In the genomic region with DNA sequence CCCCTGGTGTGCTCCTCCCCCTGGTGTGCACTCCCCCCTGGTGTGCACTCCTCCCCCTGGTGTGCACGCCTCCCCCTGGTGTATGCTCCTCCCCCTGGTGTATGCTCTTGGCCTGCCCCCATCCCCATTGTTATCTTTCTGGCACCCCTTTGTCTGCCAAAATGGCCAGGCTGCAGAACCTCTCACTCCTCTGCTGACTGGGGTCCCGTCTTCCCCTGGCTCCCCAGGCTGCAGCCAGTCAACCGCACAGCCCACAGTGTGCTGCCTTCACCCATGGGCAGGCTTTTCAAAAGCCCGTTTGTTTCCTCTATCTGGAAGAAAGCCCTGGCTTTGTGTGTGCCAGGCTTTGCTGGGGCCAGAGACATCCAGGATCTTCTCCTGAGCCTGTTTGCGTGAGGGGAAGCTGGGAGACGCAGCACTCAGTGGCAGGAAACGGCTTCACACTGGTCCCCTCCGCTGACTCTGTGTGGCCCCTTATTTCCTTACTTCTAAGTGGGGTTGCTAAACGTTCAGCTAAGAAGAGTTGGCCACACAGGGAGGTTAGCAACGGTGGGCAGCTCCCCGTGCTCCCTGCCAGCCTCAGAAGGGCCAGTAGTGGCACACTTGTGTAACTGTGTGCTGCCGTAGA, we compare ENCODE assay signal across 8 mouse cellular contexts.
DNase-seq lines count a peak whose midpoint lies in the region; ATAC-seq and TF ChIP-seq lines count a peak whose summit lies in the region.

No protein-coding gene starts in this region.

- H3K27me3 ChIP-seq in forebrain, embryonic 11.5 days (ENCODE audit: control insufficient read depth, insufficient read depth, low read length), result no peaks in the 10 kb centered on the region
- H3K27me3 ChIP-seq in intestine, embryonic 15.5 days (replicated peaks), result no peaks in the 10 kb centered on the region
- H3K27me3 ChIP-seq in stomach, embryonic 14.5 days (ENCODE audit: control insufficient read depth, insufficient read depth, low read length), result no peaks in the 10 kb centered on the region

- H3K4me3 ChIP-seq in gastrocnemius, adult 2 months, result peak overlapping the region; percentile 20; the same call in 1 of the 2 replicates
- H3K4me3 ChIP-seq in bone marrow, adult 2 months (replicated peaks; ENCODE audit: control insufficient read depth, low read depth, low read length), result peak overlapping the region; percentile 37
- no peak overlapping the region for H3K4me3 ChIP-seq in forebrain, embryonic 11.5 days (ENCODE audit: low read depth, low read length)
- no peak overlapping the region for H3K4me3 ChIP-seq in intestine, embryonic 15.5 days (replicated peaks)
- H3K4me3 ChIP-seq in macrophage (ENCODE audit: inconsistent target), result no peak overlapping the region
- no peak overlapping the region for H3K4me3 ChIP-seq in stomach, embryonic 14.5 days (ENCODE audit: low read depth, low read length)

- H3K27ac ChIP-seq in gastrocnemius, adult 2 months, result peak overlapping the region; percentile 78
- H3K27ac ChIP-seq in bone marrow, adult 2 months (ENCODE audit: control insufficient read depth, insufficient read depth, low read depth, low read length, poor library complexity), result peak overlapping the region; percentile 91
- peak overlapping the region; percentile 66 for H3K27ac ChIP-seq in forebrain, embryonic 11.5 days (ENCODE audit: low read depth, low read length)
- peak overlapping the region; percentile 88 for H3K27ac ChIP-seq in intestine, embryonic 15.5 days
- peak overlapping the region; percentile 33 for H3K27ac ChIP-seq in macrophage
- peak overlapping the region; percentile 84 for H3K27ac ChIP-seq in stomach, embryonic 14.5 days (ENCODE audit: low read length)

- WGBS in bone marrow, adult 2 months, result 2% methylated on average over 11 of the region's 12 CpGs
- WGBS in forebrain, embryonic 11.5 days, result 14% methylated on average over 12 of the region's 12 CpGs
- 31% methylated on average over 11 of the region's 12 CpGs for WGBS in intestine, embryonic 15.5 days
- 14% methylated on average over 12 of the region's 12 CpGs for WGBS in macrophage (ENCODE audit: missing documents)
- 30% methylated on average over 12 of the region's 12 CpGs for WGBS in stomach, embryonic 14.5 days

- H3K79me2 ChIP-seq in macrophage (ENCODE audit: inconsistent target), result peaks cover 90% of the 10 kb centered on the region

- ATAC-seq in forebrain, embryonic 11.5 days (replicated peaks; ENCODE audit: low FRiP score), result peak; percentile 63
- peak; percentile 44; the same call in 1 of the 2 replicates for ATAC-seq in intestine, embryonic 15.5 days
- peak; percentile 46; the same call in 1 of the 2 replicates for ATAC-seq in stomach, embryonic 14.5 days (ENCODE audit: insufficient number of reproducible peaks, insufficient read depth, low FRiP score, low read depth)

- peak overlapping the region; percentile 2; the same call in 1 of the 2 replicates for H3K4me2 ChIP-seq in forebrain, embryonic 11.5 days (ENCODE audit: low read depth, low read length, severe bottlenecking)
- H3K4me2 ChIP-seq in intestine, embryonic 15.5 days (replicated peaks), result peak overlapping the region; percentile 28
- H3K4me2 ChIP-seq in stomach, embryonic 14.5 days (replicated peaks; ENCODE audit: low read depth, low read length), result 0 out of 2 replicates have a peak overlapping the region, but pooled peaks have one; percentile 12

- H3K36me3 ChIP-seq in forebrain, embryonic 11.5 days (ENCODE audit: control insufficient read depth, insufficient read depth, low read length), result no peaks in the 10 kb centered on the region
- peaks cover 5% of the 10 kb centered on the region for H3K36me3 ChIP-seq in intestine, embryonic 15.5 days
- peaks cover 8% of the 10 kb centered on the region for H3K36me3 ChIP-seq in macrophage (ENCODE audit: inconsistent target)
- H3K36me3 ChIP-seq in stomach, embryonic 14.5 days (ENCODE audit: control insufficient read depth, insufficient read depth, low read length), result peaks cover 3% of the 10 kb centered on the region

- no peak for TF ChIP-seq CTCF in gastrocnemius, adult 2 months (IDR thresholded peaks at IDR 0.05)
- no peak for TF ChIP-seq CTCF in bone marrow, adult 2 months (IDR thresholded peaks at IDR 0.05; ENCODE audit: control insufficient read depth, insufficient read depth, low read length)

- peak overlapping the region; percentile 21 for H3K9ac ChIP-seq in forebrain, embryonic 11.5 days (ENCODE audit: low read length)
- H3K9ac ChIP-seq in intestine, embryonic 15.5 days, result no peak overlapping the region
- H3K9ac ChIP-seq in stomach, embryonic 14.5 days (replicated peaks; ENCODE audit: low read depth, low read length), result no peak overlapping the region

- intact Hi-C loops in gastrocnemius, adult 2 months (cut with DNase I), result no loop called here

- H3K4me1 ChIP-seq in bone marrow, adult 2 months (ENCODE audit: control insufficient read depth, insufficient read depth, low read length), result peaks cover 5% of the 10 kb centered on the region; the same call in 1 of the 2 replicates
- peaks cover 19% of the 10 kb centered on the region for H3K4me1 ChIP-seq in forebrain, embryonic 11.5 days (replicated peaks; ENCODE audit: control insufficient read depth, insufficient read depth, low read length)
- H3K4me1 ChIP-seq in intestine, embryonic 15.5 days (replicated peaks), result peaks cover 33% of the 10 kb centered on the region
- peaks cover 25% of the 10 kb centered on the region for H3K4me1 ChIP-seq in stomach, embryonic 14.5 days (ENCODE audit: control insufficient read depth, insufficient read depth, low read length)

- DNase-seq in gastrocnemius, adult 2 months, result peak; percentile 35
- DNase-seq in gastrocnemius, adult 8-10 months (ENCODE audit: low spot score in 2 of 2), result no peak
- DNase-seq in forebrain, embryonic 11.5 days (ENCODE audit: low spot score), result peak; percentile 69
- DNase-seq in urinary bladder, adult 2 months (ENCODE audit: low spot score), result no peak

- H3K9me3 ChIP-seq in forebrain, embryonic 11.5 days (ENCODE audit: control insufficient read depth, low read length), result no peaks in the 10 kb centered on the region
- H3K9me3 ChIP-seq in intestine, embryonic 15.5 days, result no peaks in the 10 kb centered on the region
- no peaks in the 10 kb centered on the region for H3K9me3 ChIP-seq in stomach, embryonic 14.5 days (ENCODE audit: control insufficient read depth, low read depth, low read length)

- TF ChIP-seq POLR2A in bone marrow, adult 2 months (IDR thresholded peaks at IDR 0.05; ENCODE audit: borderline replicate concordance, control insufficient read depth, low read depth, low read length), result no peak

Comparison
In these comparisons a context has a peak if more than half of its experiments do, and no peak if none do; other contexts are left out.
1. DNase-seq: peak in gastrocnemius, adult 2 months (single experiment) and forebrain, embryonic 11.5 days (single experiment); none in gastrocnemius, adult 8-10 months (0 of 2) and urinary bladder, adult 2 months (single experiment).
2. H3K27ac ChIP-seq: peak in every context shown above with its lines; median percentile 91 in bone marrow, adult 2 months; 88 in intestine, embryonic 15.5 days; 84 in stomach, embryonic 14.5 days; 78 in gastrocnemius, adult 2 months; 66 in forebrain, embryonic 11.5 days; 33 in macrophage.
3. H3K4me3 ChIP-seq: peak in gastrocnemius, adult 2 months (single experiment) and bone marrow, adult 2 months (single experiment); none in forebrain, embryonic 11.5 days (single experiment), intestine, embryonic 15.5 days (single experiment), macrophage (single experiment) and stomach, embryonic 14.5 days (single experiment).
4. Peak in every context shown above with its lines, with median percentiles within 50 percentile points of each other: ATAC-seq and H3K4me2 ChIP-seq.